Mouse (Mus musculus) urinary bladder, postnatal 14 days (tissue): ENCODE data around the gene Sugct.

Experiments
- DNase-seq: peaks from one replicate; pipeline ENCODE4 v3.0.0; 2021; ENCODE audit warnings: low spot score

Sugct gene

GRCm38 (mm10) chr13:17030761-17031160, 664.6 kb downstream of the Sugct start:
- no peak for DNase-seq

DNA sequence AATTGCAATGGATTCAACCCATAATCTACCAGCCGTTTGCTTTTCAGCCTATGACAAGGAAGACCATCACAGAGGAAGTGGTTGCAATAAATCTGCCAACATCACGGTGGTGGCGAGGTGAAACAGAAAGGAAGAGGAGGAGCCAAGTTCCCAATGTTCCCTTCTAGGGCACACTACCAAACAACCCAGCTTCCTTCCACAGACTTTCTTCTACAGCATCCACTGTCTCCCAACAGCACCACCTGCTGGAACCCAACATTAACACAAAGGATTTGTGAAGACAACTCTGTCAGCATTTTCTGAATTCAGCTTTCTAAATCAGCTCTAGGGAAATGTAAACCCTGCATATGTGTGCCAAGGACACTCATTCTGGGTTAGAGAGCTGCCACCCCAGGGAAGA, 666.8 kb downstream of the Sugct start:
- DNase-seq = peak; percentile 71

DNA sequence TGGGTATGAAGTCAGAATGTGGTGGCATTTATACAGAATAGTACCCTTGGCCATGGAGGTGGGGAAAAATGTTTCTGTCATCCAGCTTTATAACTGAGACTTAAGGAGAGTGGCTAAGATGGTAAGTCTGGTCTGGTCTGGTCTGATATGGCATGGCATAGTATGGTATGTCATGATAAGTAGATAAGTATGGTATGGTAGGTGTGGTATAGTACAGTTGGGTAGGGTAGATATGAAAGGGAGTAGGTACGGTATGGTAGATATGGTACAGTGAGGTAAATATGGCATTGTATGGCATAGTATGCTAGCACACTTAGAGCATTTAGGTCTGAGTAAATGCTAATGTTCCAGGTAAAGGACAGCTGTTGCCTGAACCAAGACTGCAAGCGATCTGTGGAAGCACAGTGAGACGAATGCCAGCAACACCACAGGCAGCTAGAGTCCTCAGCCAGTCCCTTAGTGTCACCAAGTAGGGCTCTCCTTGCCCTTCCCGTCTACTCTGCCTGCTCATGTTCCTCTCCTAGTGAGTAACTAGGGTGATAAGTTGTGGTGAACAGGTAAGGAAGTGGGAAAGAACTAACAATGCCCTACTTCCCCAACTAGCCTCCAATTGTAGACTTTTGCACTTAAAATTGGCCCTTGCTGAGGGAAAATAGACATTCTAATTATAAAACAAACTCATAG, 667.4 kb downstream of the Sugct start:
- DNase-seq = no peak

DNA sequence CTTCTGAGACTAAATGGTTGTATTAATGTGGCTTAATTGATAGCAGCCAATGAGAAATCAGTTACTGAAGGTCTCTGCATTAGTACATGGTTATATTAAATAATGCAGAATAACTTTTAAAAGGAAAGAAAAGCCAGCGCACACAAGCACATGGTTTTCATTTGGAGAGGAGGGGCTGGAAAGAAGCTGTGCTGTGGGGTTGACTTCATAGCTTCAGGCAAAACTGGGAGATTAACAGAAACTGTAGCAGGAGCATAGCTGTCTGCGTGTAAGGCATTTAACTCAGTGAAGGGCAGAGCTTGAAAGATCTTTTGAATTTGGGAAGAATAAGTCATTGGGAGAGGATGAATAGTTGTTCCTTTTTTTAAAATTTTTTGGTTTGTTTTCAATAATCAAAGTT, 668.4 kb downstream of the Sugct start:
- no peak for DNase-seq

- DNase-seq = no peak
Measured at GRCm38 (mm10) chr13:16996464-16996863, 698.9 kb downstream of the Sugct start.

- no peak for DNase-seq
Measured at GRCm38 (mm10) chr13:16995321-16995720, 700.0 kb downstream of the Sugct start.

DNA sequence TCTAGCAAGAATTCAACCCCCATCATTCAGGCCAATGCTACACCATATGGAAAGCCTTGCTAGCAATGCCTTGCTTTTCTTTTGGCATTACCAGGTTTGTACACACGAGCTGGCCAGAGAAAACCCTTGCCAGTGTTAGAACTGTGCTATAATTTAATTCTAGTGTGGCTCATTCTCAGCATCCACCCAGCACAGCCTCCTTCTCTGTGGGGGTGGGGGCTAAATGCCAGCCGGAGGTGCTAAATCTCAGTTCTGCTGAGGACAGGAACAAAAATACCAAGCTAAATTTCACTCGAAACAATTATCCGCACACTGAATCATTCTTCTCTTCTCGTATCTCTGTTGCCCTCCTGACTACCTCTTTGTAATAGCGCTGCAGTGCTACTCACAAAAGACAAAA, 717.6 kb downstream of the Sugct start:
- DNase-seq = no peak

DNA sequence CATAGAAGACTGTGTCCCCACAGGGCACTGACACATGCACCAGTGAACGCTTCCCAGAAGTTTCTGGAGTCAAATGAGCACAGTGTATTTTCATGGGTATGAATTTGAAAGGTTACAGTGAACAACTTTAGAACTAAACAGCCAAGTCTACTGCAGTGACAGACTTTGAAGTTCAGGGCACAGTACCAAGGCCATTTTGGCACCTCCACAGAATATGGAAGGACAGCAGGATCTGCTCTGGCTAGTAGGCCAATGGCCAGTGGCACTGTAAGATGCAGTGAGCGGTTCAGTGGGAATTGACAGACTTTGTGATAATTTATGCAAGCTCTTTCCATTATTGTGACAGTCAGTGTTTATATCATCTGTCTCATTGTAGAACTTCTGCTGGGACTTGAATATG, 724.1 kb downstream of the Sugct start:
- DNase-seq = no peak

DNA sequence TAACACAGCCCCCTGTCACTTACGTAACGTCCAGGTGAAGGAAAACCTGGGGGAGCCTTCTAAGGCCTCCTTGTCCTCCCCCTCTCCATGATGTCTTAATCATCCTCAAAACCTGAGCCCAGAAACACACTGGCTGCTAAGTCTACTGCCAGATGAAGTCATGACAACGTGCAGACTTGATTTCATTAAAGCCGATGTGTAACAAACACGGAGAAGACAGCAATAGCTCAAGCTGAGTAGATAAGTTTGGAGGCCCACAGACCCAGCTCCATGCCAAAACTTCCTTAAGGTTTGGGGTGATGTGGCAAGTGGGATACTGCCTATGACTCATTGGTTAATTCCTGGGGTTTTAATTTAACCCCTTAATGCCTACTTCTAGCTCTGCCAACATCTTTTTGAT, 726.4 kb downstream of the Sugct start:
- DNase-seq = no peak

GRCm38 (mm10) chr13:16964823-16965475, 730.4 kb downstream of the Sugct start:
- DNase-seq = no peak

DNA sequence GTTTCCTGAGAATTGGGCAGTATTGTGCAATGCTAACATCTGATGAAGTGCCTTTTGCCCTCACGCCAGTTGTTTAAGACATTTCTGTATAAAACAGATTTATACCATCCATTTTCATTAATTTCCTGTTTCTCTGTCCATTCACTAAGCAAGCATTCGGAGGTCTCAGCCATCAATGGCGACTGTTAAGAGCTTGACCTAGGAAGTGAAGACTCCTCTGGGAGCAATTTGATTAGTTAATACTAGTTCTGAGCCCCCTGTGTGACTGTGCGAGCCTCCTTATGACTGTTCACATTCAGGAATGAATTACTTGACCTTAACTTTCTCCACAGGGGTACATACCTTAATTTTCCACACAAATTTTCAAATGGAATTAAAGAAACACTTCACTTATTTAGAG, 743.3 kb downstream of the Sugct start:
- no peak for DNase-seq

DNA sequence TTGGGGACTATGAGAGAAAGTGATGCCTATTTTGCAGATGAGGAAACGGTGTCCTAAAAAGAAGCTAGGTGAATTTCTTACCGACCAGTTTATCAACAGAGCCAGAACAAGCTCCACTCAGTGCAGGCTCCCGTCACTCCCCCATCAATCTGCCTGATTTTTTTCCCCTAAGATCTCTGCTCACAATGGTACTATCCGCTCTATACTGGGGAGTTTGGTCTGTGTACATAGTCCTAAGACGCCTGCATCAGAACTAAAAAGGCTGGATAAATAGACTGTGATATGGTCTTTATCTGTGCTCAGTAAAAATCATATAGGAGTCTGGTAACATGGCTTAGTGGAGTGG, 755.9 kb downstream of the Sugct start:
- DNase-seq = no peak

DNA sequence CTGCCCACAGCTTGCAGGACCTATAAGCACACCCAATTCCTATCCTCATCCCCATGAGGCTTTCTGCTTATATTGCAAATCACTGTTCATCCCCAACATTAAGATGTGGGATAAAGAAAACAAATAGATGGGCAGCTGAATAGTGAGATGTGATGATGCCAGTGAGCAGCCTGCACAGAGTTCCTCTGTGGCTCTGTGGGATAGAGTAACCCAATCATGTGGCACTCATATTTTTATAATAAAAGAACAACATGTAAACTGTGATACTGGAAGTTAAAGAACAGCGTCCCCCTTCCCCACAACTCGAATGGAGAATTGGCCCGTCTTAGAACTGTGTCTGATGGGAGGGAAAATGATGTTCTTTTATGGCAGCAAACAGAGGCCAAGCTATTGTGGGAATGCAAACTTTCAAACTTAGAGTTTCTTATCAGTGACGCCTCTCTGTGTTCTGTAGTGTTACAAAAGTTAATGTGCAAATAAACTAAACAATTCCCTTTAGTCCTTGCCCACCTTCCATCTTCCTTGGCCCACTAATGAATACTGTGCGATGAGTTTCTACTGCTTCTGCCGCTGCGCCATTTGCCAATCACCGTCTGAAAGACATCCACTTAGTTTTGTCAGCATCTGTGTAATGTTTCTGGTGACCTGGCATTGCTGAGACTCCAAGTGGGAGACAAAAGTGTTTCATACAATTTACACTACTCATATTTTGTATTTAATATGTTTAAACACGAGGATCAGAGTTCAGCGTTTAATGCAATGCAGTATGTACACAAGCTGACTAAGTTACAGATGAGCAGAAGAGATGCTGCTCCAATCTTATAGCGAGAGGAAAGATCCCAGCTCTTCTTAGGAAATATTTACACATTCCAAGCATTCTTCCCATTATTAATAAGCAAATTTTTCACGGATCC, 756.5 kb downstream of the Sugct start:
- no peak for DNase-seq

- peak; percentile 9 for DNase-seq
Measured at GRCm38 (mm10) chr13:16937422-16938202, 757.7 kb downstream of the Sugct start.

- DNase-seq = no peak
Measured at GRCm38 (mm10) chr13:16935029-16935428, 760.3 kb downstream of the Sugct start.

- no peak for DNase-seq
Measured at GRCm38 (mm10) chr13:16933600-16933999, 761.8 kb downstream of the Sugct start.

DNA sequence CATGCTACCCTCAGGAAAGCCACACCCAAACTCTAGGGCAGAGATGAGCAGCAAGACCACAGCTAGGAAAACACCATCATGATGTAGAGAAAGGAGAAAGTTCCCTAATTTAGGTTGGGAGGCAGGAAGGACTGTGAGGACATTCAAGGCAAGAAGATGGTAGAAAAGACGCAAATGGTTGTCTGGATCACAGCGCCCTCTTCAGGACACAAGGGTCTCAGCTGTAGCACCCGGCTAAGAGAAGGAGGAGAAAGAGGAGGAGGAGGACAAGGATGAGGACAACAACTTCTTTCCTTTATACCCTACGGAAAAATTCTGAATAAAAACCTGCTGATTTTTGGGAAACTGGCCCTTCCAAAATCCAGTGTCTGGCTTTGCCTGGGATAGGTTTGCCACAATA, 774.0 kb downstream of the Sugct start:
- DNase-seq = no peak

DNA sequence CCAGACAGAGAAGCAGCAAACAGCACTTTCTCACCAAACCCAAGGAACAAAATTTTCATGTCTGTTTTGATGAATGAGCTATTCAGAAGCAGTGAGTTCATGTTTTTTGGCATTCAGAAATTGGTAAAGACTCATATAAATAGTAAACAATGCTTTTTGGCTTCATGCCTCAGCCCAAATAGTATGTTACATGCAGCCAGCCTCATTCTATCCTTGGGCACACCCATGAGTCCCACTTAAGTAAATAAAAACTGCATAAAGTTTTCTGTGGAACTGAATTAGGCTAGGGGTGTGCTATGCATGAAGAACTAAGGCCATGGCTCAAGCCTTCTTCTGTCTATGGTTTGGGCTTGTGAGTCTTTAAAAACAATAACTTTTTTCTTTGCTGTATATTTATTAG, 779.7 kb downstream of the Sugct start:
- no peak for DNase-seq

DNA sequence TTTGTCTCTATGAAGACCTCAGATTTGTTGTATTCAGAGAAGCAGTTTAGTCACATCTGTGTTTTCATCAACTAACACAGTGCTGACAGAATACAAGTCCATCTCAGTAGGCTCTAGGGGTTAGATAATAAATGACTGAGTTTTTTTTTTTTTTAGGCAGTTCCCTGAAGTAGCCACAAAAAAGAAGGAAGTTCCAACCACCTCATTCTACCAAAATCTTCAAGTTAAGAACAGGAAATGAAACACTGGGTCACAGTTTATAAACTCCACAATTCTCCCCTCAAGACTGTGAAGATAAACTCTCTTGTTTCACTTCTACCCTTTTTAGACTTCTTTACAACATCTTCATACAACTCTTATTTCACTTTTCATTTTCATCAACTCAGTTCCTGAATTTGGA, 783.1 kb downstream of the Sugct start:
- no peak for DNase-seq

DNA sequence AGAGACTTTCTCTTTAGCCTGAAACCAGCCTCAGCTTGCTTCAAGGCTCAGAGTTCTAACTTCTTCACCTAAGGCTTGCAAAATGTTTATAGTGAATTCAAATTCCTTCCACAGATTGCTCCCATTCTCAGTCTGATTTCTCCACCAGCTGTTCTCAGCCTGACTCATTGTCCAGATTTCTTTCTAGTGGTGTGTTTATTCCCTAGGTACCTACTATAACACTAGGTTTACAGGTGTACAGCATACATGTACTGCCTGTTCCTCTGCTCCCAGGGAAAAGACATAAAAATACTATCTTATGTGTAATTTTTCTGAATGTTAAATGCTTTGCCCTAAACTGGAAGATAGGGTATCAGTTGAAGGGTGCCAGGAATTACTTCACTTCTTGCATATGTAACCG, 788.4 kb downstream of the Sugct start:
- no peak for DNase-seq

GRCm38 (mm10) chr13:16901424-16901823, 793.9 kb downstream of the Sugct start:
- DNase-seq = no peak

GRCm38 (mm10) chr13:16898084-16898792, 797.1 kb downstream of the Sugct start:
- DNase-seq = no peak
